In genomic region chr19:34344702-34345101, GRCm38 (mm10) we compare ENCODE assay signal across 17 mouse cellular contexts. TPM values are rescaled to one million over a fixed set of nuclear protein-coding genes. Genes with fewer than 3 reads are reported as not detected.
DNase-seq lines count a peak whose midpoint lies in the region; ATAC-seq lines count a peak whose summit lies in the region.
"Had no signal": no experiment of that assay in that cellular context is flagged by ENCODE, and none has a peak within 500 bp of the region (broad histone marks: within the 10 kb centered on the region; RNA-seq: fewer than 3 reads in every experiment).

No protein-coding gene starts in this region.

- H3K27ac ChIP-seq in forebrain, embryonic 16.5 days (ENCODE audit: low read length): no peak overlapping the region
- no peak overlapping the region for H3K27ac ChIP-seq in forebrain, embryonic 10.5 days
- H3K27ac ChIP-seq in limb, embryonic 13.5 days: 0 out of 2 replicates have a peak overlapping the region, but pooled peaks have one; percentile 10
- H3K27ac ChIP-seq in limb, embryonic 10.5 days: no peak overlapping the region
- 0 out of 2 replicates have a peak overlapping the region, but pooled peaks have one; percentile 2 for H3K27ac ChIP-seq in embryonic facial prominence, embryonic 14.5 days (replicated peaks; ENCODE audit: low read depth, low read length)
- H3K27ac ChIP-seq in limb, embryonic 15.5 days: peak overlapping the region; percentile 51; the same call in 1 of the 2 replicates
- H3K27ac ChIP-seq in hindbrain, embryonic 14.5 days: no peak overlapping the region

- H3K36me3 ChIP-seq in forebrain, embryonic 16.5 days (ENCODE audit: control insufficient read depth, insufficient read depth): no peaks in the 10 kb centered on the region
- no peaks in the 10 kb centered on the region for H3K36me3 ChIP-seq in forebrain, embryonic 10.5 days (replicated peaks)
- H3K36me3 ChIP-seq in limb, embryonic 13.5 days: no peaks in the 10 kb centered on the region
- no peaks in the 10 kb centered on the region for H3K36me3 ChIP-seq in limb, embryonic 10.5 days
- no peaks in the 10 kb centered on the region for H3K36me3 ChIP-seq in embryonic facial prominence, embryonic 14.5 days (ENCODE audit: control insufficient read depth, insufficient read depth, low read length)
- no peaks in the 10 kb centered on the region for H3K36me3 ChIP-seq in limb, embryonic 15.5 days
- no peaks in the 10 kb centered on the region for H3K36me3 ChIP-seq in hindbrain, embryonic 14.5 days (replicated peaks; ENCODE audit: control insufficient read depth, insufficient read depth)
- H3K36me3 ChIP-seq: embryonic facial prominence, embryonic 12.5 days; G1E; heart, embryonic 13.5 days had no signal

- H3K9ac ChIP-seq in forebrain, embryonic 16.5 days (replicated peaks; ENCODE audit: low read depth, low read length): no peak overlapping the region
- H3K9ac ChIP-seq in limb, embryonic 13.5 days: no peak overlapping the region
- H3K9ac ChIP-seq in embryonic facial prominence, embryonic 14.5 days (ENCODE audit: low read depth, low read length): no peak overlapping the region
- H3K9ac ChIP-seq in limb, embryonic 15.5 days: no peak overlapping the region
- H3K9ac ChIP-seq in hindbrain, embryonic 14.5 days: no peak overlapping the region
- H3K9ac ChIP-seq: embryonic facial prominence, embryonic 12.5 days; heart, embryonic 13.5 days had no signal

- no peak overlapping the region for H3K4me2 ChIP-seq in forebrain, embryonic 16.5 days (ENCODE audit: low read length)
- no peak overlapping the region for H3K4me2 ChIP-seq in limb, embryonic 13.5 days (replicated peaks)
- no peak overlapping the region for H3K4me2 ChIP-seq in embryonic facial prominence, embryonic 14.5 days (ENCODE audit: low read depth, low read length)
- no peak overlapping the region for H3K4me2 ChIP-seq in limb, embryonic 15.5 days
- H3K4me2 ChIP-seq in hindbrain, embryonic 14.5 days (replicated peaks): no peak overlapping the region

- WGBS in forebrain, embryonic 16.5 days: 65% methylated on average over 2 of the region's 2 CpGs
- WGBS in forebrain, embryonic 10.5 days: 87% methylated on average over 2 of the region's 2 CpGs
- 55% methylated on average over 2 of the region's 2 CpGs for WGBS in limb, embryonic 13.5 days
- 72% methylated on average over 2 of the region's 2 CpGs for WGBS in limb, embryonic 10.5 days
- 44% methylated on average over 2 of the region's 2 CpGs for WGBS in embryonic facial prominence, embryonic 14.5 days
- 42% methylated on average over 2 of the region's 2 CpGs for WGBS in limb, embryonic 15.5 days
- WGBS in hindbrain, embryonic 14.5 days: 95% methylated on average over 2 of the region's 2 CpGs

- peak; percentile 51; the same call in 1 of the 2 replicates for ATAC-seq in forebrain, embryonic 16.5 days
- ATAC-seq in limb, embryonic 13.5 days (ENCODE audit: low FRiP score, low read depth): peak; percentile 68; the same call in 1 of the 2 replicates
- ATAC-seq in embryonic facial prominence, embryonic 14.5 days (ENCODE audit: low read depth): no peak
- ATAC-seq in limb, embryonic 15.5 days (ENCODE audit: insufficient number of reproducible peaks, low FRiP score, low TSS enrichment, low read depth): no peak
- no peak for ATAC-seq in hindbrain, embryonic 14.5 days (ENCODE audit: low FRiP score)

- peaks cover 2% of the 10 kb centered on the region; the same call in 1 of the 2 replicates for H3K4me1 ChIP-seq in forebrain, embryonic 16.5 days (replicated peaks; ENCODE audit: control insufficient read depth, insufficient read depth, low read length)
- peaks cover 10% of the 10 kb centered on the region; the same call in 1 of the 2 replicates for H3K4me1 ChIP-seq in forebrain, embryonic 10.5 days
- H3K4me1 ChIP-seq in limb, embryonic 13.5 days: peaks cover 16% of the 10 kb centered on the region
- peaks cover 12% of the 10 kb centered on the region for H3K4me1 ChIP-seq in limb, embryonic 10.5 days
- 0 out of 2 replicates have a peak, but pooled peaks cover 3% of the 10 kb centered on the region for H3K4me1 ChIP-seq in embryonic facial prominence, embryonic 14.5 days (ENCODE audit: control insufficient read depth, insufficient read depth, low read length)
- peaks cover 4% of the 10 kb centered on the region for H3K4me1 ChIP-seq in limb, embryonic 15.5 days
- H3K4me1 ChIP-seq in hindbrain, embryonic 14.5 days (replicated peaks; ENCODE audit: control insufficient read depth, insufficient read depth, low read length): no peaks in the 10 kb centered on the region

- no peaks in the 10 kb centered on the region for H3K9me3 ChIP-seq in forebrain, embryonic 16.5 days (ENCODE audit: control insufficient read depth, low read length)
- H3K9me3 ChIP-seq in forebrain, embryonic 10.5 days: no peaks in the 10 kb centered on the region
- no peaks in the 10 kb centered on the region for H3K9me3 ChIP-seq in limb, embryonic 13.5 days
- H3K9me3 ChIP-seq in limb, embryonic 10.5 days (replicated peaks): no peaks in the 10 kb centered on the region
- no peaks in the 10 kb centered on the region for H3K9me3 ChIP-seq in embryonic facial prominence, embryonic 14.5 days (ENCODE audit: control insufficient read depth, low read length)
- no peaks in the 10 kb centered on the region for H3K9me3 ChIP-seq in limb, embryonic 15.5 days
- H3K9me3 ChIP-seq in hindbrain, embryonic 14.5 days (ENCODE audit: control insufficient read depth, low read length): no peaks in the 10 kb centered on the region
- H3K9me3 ChIP-seq: embryonic facial prominence, embryonic 12.5 days; G1E; heart, embryonic 13.5 days had no signal

- no peak overlapping the region for H3K4me3 ChIP-seq in forebrain, embryonic 16.5 days (replicated peaks; ENCODE audit: low read length)
- no peak overlapping the region for H3K4me3 ChIP-seq in forebrain, embryonic 10.5 days
- H3K4me3 ChIP-seq in limb, embryonic 13.5 days: no peak overlapping the region
- H3K4me3 ChIP-seq in limb, embryonic 10.5 days: no peak overlapping the region
- H3K4me3 ChIP-seq in embryonic facial prominence, embryonic 14.5 days (ENCODE audit: low read depth, low read length): no peak overlapping the region
- no peak overlapping the region for H3K4me3 ChIP-seq in limb, embryonic 15.5 days
- no peak overlapping the region for H3K4me3 ChIP-seq in hindbrain, embryonic 14.5 days (replicated peaks; ENCODE audit: low read length)
- H3K4me3 ChIP-seq: embryonic facial prominence, embryonic 12.5 days; heart, embryonic 13.5 days had no signal

- H3K27me3 ChIP-seq in forebrain, embryonic 16.5 days (replicated peaks; ENCODE audit: control insufficient read depth, insufficient read depth, low read length): no peaks in the 10 kb centered on the region
- no peaks in the 10 kb centered on the region for H3K27me3 ChIP-seq in forebrain, embryonic 10.5 days (ENCODE audit: poor library complexity, severe bottlenecking)
- no peaks in the 10 kb centered on the region for H3K27me3 ChIP-seq in limb, embryonic 13.5 days
- no peaks in the 10 kb centered on the region for H3K27me3 ChIP-seq in limb, embryonic 10.5 days (ENCODE audit: low read depth, poor library complexity, severe bottlenecking)
- no peaks in the 10 kb centered on the region for H3K27me3 ChIP-seq in embryonic facial prominence, embryonic 14.5 days (replicated peaks; ENCODE audit: control insufficient read depth, insufficient read depth, low read length)
- H3K27me3 ChIP-seq in limb, embryonic 15.5 days: no peaks in the 10 kb centered on the region
- H3K27me3 ChIP-seq in hindbrain, embryonic 14.5 days (ENCODE audit: control insufficient read depth, insufficient read depth, low read length): no peaks in the 10 kb centered on the region
- H3K27me3 ChIP-seq: embryonic facial prominence, embryonic 12.5 days; heart, embryonic 13.5 days had no signal

- no peak for DNase-seq in forebrain, embryonic 10.5 days (ENCODE audit: extremely low spot score, low spot score)
- no peak for DNase-seq in limb, embryonic 10.5 days (ENCODE audit: low spot score)
- DNase-seq in embryonic facial prominence, embryonic 14.5 days (ENCODE audit: low spot score): peak; percentile 58
- no peak for DNase-seq in hindbrain, embryonic 14.5 days (ENCODE audit: low spot score)
- no peak for DNase-seq in kidney, postnatal 4 days
- DNase-seq: adrenal gland, postnatal 14 days; cerebellum, adult 2 months; cerebellum, postnatal 10 days; gastrocnemius, postnatal 36 days; heart, postnatal 36 days; kidney, adult 11 months had no signal

RNA-seq across cellular contexts. Expression of gene Fas, which starts 54.2 kb away (rescaled TPM):
- polyA plus RNA-seq in forebrain, embryonic 16.5 days (2015; fragmentation: Nextera tagmentation; extraction: Ambion mirVana): 0.63 and 1.5 TPM in 2 replicates
- 0.21 TPM in 1 of 2 replicates, not detected in the other for polyA plus RNA-seq in forebrain, embryonic 10.5 days (2016; fragmentation: Nextera tagmentation; extraction: Ambion mirVana)
- 2.4 and 4.3 TPM in 2 replicates for polyA plus RNA-seq in limb, embryonic 13.5 days (2015; fragmentation: Nextera tagmentation; extraction: Ambion mirVana)
- 0.53 and 0.94 TPM in 2 replicates for polyA plus RNA-seq in limb, embryonic 10.5 days (2016; fragmentation: Nextera tagmentation; extraction: Ambion mirVana)
- polyA plus RNA-seq in embryonic facial prominence, embryonic 14.5 days (2014; fragmentation: Nextera tagmentation; extraction: Ambion mirVana): 5.5 and 5.6 TPM in 2 replicates
- 7.0 and 7.3 TPM in 2 replicates for polyA plus RNA-seq in limb, embryonic 15.5 days (2015; fragmentation: Nextera tagmentation; extraction: Ambion mirVana)
- polyA plus RNA-seq in hindbrain, embryonic 14.5 days (2014; fragmentation: Nextera tagmentation; extraction: Ambion mirVana): 1.3 and 1.5 TPM in 2 replicates
- polyA plus RNA-seq: G1E had no signal

Comparison
In these comparisons a context has a peak if more than half of its experiments do, and no peak if none do; other contexts are left out.
1. ATAC-seq: peak in forebrain, embryonic 16.5 days (single experiment) and limb, embryonic 13.5 days (single experiment); none in embryonic facial prominence, embryonic 14.5 days (single experiment), limb, embryonic 15.5 days (single experiment) and hindbrain, embryonic 14.5 days (single experiment).
2. H3K27ac ChIP-seq: peak in limb, embryonic 13.5 days (single experiment), embryonic facial prominence, embryonic 14.5 days (single experiment) and limb, embryonic 15.5 days (single experiment); none in forebrain, embryonic 16.5 days (single experiment), forebrain, embryonic 10.5 days (single experiment), limb, embryonic 10.5 days (single experiment) and hindbrain, embryonic 14.5 days (single experiment).